Mouse (Mus musculus): ENCODE data around the gene Galnt18.

Gene Galnt18

DNA sequence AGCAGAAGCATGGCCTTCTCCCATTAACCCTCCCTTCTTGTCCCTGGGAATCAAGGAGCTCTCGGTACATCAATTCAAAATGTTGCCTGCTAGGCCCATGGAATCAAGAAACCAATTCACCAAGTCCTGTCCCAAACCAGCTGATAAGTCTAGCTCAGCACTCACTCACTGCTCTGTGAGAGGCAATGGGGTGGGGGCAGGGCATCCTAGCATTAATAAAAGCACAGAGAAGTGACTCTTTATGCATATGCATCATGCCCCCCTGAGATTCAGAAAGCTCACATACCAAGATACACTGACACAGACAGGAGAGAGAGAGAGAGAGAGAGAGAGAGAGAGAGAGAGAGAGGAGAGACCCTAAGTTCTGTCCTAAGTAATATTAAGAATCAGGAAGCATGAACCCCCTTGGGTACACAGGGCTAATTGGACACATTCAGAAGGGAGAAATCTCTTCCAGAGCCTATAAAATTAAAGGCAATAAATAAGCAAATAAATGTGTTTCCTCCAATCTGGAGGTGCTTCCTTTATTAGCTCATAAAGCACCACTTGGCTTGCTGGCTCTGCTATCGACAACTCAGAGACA, 141.8 kb downstream of the Galnt18 start:
- no peak for DNase-seq (ENCODE audit: low spot score in 2 of 2)

GRCm38 (mm10) chr7:111636503-111636902, 143.3 kb downstream of the Galnt18 start:
- no peak for DNase-seq (ENCODE audit: low spot score in 2 of 2)

GRCm38 (mm10) chr7:111631265-111631664, 148.5 kb downstream of the Galnt18 start:
- no peak for DNase-seq (ENCODE audit: low spot score in 2 of 2)

DNA sequence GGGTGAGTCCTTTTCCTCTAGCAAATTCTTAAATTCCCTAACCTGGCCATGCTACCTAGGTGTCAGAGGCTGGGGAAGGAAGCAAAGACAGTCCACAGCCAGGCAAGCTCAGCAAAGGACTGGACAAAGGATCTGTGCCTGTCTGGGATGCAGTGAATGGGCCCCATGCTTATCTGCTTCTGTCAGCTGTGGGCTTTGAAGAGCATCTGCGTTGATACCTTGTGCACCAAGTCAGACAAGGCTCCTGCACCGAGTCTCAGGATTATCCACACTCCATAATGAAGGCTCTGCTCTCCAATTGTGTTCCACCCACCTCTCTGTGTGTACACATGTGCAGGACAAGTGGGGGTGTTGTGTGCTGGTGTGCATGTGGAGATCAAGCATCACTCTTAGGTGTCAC, 153.5 kb downstream of the Galnt18 start:
- DNase-seq (ENCODE audit: low spot score in 2 of 2) = no peak

DNA sequence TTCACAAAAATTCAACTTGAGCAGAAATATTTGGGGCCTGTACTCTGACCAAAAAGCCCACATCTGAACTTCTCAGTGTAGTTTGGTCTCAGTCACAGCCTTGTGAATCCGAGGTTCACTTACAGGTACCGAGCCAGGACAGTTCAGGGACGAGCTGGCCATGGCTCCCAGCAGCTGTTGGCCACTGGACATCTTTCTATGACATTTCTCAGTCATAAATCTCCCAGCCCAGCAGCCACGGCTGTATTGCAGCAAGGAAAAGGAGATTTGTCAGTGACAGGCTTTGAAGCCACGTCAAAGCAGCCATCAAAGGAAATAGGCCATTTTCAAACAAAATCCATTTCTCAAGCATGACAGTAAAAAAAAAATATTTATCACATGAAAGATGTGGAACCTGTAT, 154.0 kb downstream of the Galnt18 start:
- no peak for DNase-seq (ENCODE audit: low spot score in 2 of 2)

DNA sequence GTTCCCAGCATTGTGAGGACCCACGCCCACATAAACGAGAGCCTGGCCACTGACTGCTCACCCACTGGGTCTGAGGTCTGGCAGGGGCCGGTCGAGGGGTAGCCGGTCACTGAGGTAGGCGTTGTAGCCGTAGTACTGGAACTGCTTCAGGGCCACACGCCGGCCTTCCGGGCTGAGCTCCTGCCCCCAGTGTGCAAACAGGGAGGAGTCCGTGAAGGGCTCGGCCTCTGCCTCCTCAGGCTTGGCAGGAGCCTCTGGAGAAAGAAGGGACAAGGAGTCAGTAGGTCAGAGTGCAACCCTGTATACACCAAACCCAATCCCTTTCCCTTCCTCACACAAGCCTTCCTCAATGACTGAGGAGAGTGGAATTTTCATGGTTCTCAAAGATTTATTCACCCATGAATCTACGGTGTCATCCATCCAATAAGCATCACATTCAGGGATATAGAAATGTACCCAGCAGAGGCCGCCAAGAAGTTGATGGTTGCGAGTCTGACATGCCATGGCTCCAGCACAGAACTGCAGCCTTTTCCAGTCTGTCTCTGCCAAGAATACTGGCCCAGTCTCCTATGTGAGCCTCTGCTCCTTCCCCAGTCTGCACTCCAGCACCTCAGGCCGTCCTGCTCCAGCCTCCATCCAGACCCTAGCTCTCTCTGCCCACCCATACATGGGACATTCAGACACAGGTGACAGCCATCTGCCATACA, 163.4 kb downstream of the Galnt18 start:
- no peak for DNase-seq (ENCODE audit: low spot score in 2 of 2)

GRCm38 (mm10) chr7:111614471-111614870, 165.3 kb downstream of the Galnt18 start:
- DNase-seq (ENCODE audit: low spot score in 2 of 2) = no peak

- no peak for DNase-seq (ENCODE audit: low spot score in 2 of 2)
These were observed 172.3 kb downstream of the Galnt18 start for GRCm38 (mm10) chr7:111607476-111607875.

GRCm38 (mm10) chr7:111606091-111606490, 173.7 kb downstream of the Galnt18 start:
- no peak for DNase-seq (ENCODE audit: low spot score in 2 of 2)

DNA sequence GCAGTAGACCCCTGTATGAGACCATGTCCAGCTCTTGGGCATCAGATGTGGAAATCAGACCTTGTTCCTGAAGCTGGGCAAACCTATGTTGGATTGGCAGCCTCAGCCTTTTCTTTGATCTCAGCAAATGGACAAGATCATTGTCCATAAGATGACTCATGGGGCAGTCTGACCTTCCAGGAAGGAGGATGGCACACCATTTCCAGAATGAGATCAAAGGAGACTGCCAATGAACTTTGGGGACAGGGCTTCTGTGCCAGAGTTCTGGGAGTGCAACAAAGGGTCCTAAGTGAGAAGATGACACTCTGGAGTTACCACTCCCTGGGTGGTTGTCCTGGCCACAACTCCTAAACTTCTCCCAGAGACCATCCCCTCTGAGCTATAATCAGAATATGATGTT, 174.1 kb downstream of the Galnt18 start:
- DNase-seq (ENCODE audit: low spot score in 2 of 2) = no peak

DNA sequence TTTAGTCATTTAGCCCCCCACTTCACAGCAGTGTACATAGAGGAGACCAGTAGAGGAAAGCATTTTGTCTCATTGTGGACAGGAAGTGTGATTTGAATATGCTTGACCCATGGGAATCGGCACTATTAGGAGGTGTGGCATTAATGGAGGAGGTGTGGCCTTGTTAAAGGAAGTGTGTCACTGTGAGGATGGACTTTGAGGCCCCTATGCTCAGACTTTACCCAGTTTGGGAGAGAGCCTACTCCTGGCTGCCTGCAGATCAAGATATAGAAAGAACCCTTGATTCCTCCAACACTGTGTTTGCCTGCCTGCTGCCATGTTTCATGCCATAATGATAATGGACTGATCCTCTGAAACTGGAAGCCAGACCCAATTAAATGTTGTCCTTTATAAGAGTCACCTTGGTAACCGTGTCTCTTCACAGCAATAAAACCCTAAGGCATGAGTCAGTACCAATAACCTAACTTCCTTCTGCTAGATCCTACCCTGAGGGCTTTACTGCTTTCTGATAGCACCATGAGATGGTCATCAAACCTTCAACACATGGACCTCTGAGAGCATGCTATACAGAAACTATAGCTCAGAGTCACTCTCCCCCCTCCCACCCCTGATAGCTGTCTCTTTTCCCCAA, 175.1 kb downstream of the Galnt18 start:
- no peak for DNase-seq (ENCODE audit: low spot score in 2 of 2)

- no peak for DNase-seq (ENCODE audit: low spot score in 2 of 2)
These were observed 176.6 kb downstream of the Galnt18 start for GRCm38 (mm10) chr7:111603186-111603585.

DNA sequence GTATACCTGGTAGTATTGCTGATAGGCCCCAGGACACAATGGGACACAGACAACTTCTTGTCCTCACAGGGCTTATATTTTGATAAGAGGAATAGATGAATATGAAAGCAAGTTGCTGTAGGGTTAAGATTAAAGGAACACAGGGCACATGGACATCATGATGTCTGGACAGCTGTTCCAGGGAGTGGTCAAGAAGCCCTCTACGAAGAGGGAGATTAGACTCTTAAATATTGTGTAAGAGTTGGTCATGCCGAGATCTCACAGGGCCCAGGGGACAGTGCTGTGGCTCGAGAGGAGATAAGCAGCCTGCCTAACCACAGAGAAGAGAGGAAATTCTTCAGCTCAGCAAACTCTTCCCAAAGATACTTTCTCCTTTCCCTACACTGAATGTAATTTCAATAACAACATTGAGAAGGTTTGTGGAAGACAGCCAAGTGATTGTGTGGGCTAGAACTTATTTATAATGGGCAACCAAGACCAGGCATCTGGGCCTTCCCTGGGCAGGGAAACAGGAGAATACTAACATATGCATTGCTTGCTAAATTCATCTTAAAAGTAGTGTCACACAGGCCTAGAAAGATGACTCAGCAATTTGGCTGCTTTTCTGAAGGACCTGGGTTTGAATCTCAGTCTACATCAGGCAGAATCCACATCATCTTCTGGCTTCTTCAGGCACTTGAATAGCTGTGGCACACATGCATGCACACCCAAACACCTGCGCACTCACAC, 178.3 kb downstream of the Galnt18 start:
- peak in 1 of 2 experiments; percentile 48 for DNase-seq (ENCODE audit: low spot score in 2 of 2)

- peak; percentile 28 to 37 for DNase-seq (ENCODE audit: low spot score in 2 of 2)
These were observed 179.0 kb downstream of the Galnt18 start for GRCm38 (mm10) chr7:111600756-111601155.

- DNase-seq (ENCODE audit: low spot score in 2 of 2) = no peak
These were observed 186.1 kb downstream of the Galnt18 start for GRCm38 (mm10) chr7:111593680-111594079.

- DNase-seq (ENCODE audit: low spot score in 2 of 2) = no peak
These were observed 190.2 kb downstream of the Galnt18 start for GRCm38 (mm10) chr7:111589506-111590125.

DNA sequence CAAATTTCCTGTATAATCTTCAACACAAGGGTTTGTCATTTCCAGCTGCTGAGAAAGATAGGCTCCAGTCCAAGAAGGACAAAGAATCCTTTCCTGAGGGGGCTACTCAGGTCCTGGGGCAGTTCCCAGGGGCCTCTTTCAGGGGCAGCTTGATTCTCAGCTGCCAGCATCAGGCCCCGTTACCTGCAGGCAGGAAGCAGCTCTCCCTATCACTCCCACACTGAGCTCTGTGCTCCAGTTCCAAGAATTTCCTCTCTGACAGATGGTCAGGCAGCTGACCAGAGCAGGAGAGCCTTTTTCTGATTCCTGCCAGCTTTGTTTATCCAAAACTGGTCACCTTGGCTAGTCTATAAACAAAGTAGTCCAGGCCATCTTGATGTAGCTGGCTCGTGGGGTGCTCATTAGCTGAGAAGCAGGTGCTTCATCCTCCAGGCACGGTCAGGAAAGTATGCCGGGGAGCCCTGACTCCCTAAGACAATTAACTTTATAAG, 191.4 kb downstream of the Galnt18 start:
- no peak for DNase-seq (ENCODE audit: low spot score in 2 of 2)

- no peak for DNase-seq (ENCODE audit: low spot score in 2 of 2)
These were observed 199.2 kb downstream of the Galnt18 start for GRCm38 (mm10) chr7:111580547-111580946.

DNA sequence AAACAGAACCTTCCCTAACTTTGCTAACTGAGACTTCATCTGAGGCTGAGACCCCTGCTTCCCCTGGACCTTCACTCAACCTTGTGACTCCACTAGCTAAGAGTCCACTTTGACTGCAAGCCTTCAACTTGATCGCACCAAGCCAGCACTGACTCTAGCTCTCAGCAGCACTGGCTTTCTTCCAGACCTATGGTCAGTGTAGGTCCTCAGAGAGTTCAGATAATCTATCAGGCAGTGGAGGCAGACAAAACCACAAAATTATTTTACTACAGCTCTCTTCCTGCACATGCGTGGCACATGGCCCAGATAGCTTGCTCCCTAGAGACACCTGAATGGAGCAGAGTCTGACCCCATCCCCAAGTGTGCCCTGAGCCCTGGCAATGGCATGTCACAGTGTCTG, 204.7 kb downstream of the Galnt18 start:
- no peak for DNase-seq (ENCODE audit: low spot score in 2 of 2)

DNA sequence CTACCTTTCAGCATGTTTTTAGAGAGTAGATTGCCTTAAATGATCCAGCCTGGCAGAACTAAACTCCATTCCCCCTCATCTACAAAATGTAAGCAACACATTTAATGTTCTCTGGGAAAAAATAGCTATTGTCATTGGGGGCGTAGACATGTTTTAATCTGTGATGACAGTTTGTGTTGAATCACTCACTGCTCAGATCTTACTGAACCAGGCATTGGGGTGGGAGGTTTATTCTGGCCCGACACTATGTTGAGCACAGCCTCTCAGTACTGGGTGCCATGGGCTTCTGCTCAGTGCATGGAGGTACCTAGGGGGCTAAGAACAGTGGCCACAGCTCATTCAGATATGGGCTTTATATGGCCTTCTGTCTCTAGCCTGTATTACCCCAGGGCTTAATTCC, 207.4 kb downstream of the Galnt18 start:
- DNase-seq (ENCODE audit: low spot score in 2 of 2) = no peak

DNA sequence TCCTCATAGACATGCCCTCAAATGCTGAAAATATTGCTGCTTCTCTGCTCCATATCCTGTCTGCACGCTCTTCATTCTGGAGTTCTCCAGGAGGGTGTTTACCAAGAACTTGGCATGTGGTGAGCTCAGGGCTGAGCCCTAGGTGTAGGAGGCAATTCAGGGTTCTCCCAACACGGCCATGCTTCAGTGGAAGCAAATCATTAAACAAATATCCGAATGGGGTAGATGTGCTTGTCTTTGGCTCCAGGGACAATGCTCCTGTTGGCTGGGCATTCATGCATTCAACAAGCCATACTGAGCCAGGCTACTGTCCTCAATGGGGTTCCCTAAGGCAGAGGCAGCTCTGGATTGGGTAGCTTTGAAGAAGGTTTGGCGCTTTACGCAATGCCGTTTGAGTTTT, 212.9 kb downstream of the Galnt18 start:
- DNase-seq (ENCODE audit: low spot score in 2 of 2) = no peak
